Mouse (Mus musculus): ENCODE results near the gene Rplp0. TPM values are rescaled to one million over a fixed set of nuclear protein-coding genes. Genes with fewer than 3 reads are reported as not detected.

The Rplp0 gene
- total RNA-seq (2014; rRNA removed) (709 and 835 TPM in 2 replicates), polyA plus RNA-seq (2012; rRNA removed) (607 and 623 TPM in 2 replicates)

- peaks cover 6% of the 10 kb centered on the region; the same call in 1 of the 2 replicates for H3K4me1 ChIP-seq (ENCODE audit: control insufficient read depth, insufficient read depth, low read length)
- peaks cover 7% of the 10 kb centered on the region; the same call in 1 of the 2 replicates for H3K79me2 ChIP-seq (ENCODE audit: control insufficient read depth, insufficient read depth, low read length)
- DNase-seq (ENCODE audit: extremely low read depth, low read depth, low spot score): peak; percentile 98
- H3K27me3 ChIP-seq (ENCODE audit: control insufficient read depth, insufficient read depth, low read length): no peaks in the 10 kb centered on the region
- H3K9ac ChIP-seq (ENCODE audit: low read depth, low read length): peak within 1 kb of the TSS; percentile 91
- WGBS: under 1% methylated on average over 78 of the region's 78 CpGs
- TF ChIP-seq CTCF (IDR thresholded peaks at IDR 0.05; ENCODE audit: low read depth, low read length) (peak; percentile 98), POLR2A (IDR thresholded peaks at IDR 0.05; ENCODE audit: extremely low read depth, insufficient read depth, low read length) (peak; percentile 98)
- peaks cover 25% of the 10 kb centered on the region for H3K36me3 ChIP-seq (ENCODE audit: control insufficient read depth, insufficient read depth, low read length)
- H3K4me3 ChIP-seq (ENCODE audit: insufficient read depth, low read depth, low read length): peak within 1 kb of the TSS; percentile 78
- peak within 1 kb of the TSS; percentile 78 for H3K27ac ChIP-seq (replicated peaks; ENCODE audit: insufficient read depth, low read depth, low read length)
Measured at GRCm38 (mm10) chr5:115559237-115560101, at the start of gene Rplp0. TSS of gene Rplp0 (plus strand) at chr5:115559467.

GRCm38 (mm10) chr5:115509790-115510689 lies 49.2 kb upstream of the Rplp0 start:
- Histone ChIP-seq H3K4me1 (ENCODE audit: control insufficient read depth, insufficient read depth, low read length) (peaks cover 52% of the 10 kb centered on the region), H3K9ac (ENCODE audit: low read depth, low read length) (peak overlapping the region; percentile 61), H3K79me2 (ENCODE audit: control insufficient read depth, insufficient read depth, low read length) (peaks cover 50% of the 10 kb centered on the region), H3K27ac (replicated peaks; ENCODE audit: insufficient read depth, low read depth, low read length) (peak overlapping the region; percentile 67), H3K27me3 (ENCODE audit: control insufficient read depth, insufficient read depth, low read length) (no peaks in the 10 kb centered on the region), H3K36me3 (ENCODE audit: control insufficient read depth, insufficient read depth, low read length) (no peaks in the 10 kb centered on the region), H3K4me3 (ENCODE audit: insufficient read depth, low read depth, low read length) (no peak overlapping the region)
- WGBS: 59% methylated on average over 15 of the region's 15 CpGs
- no peak for TF ChIP-seq CTCF (IDR thresholded peaks at IDR 0.05; ENCODE audit: low read depth, low read length)
- TF ChIP-seq POLR2A (IDR thresholded peaks at IDR 0.05; ENCODE audit: extremely low read depth, insufficient read depth, low read length): no peak
- no peak for DNase-seq (ENCODE audit: extremely low read depth, low read depth, low spot score)

- DNase-seq (ENCODE audit: extremely low read depth, low read depth, low spot score): no peak
- no peaks in the 10 kb centered on the region for H3K27me3 ChIP-seq (ENCODE audit: control insufficient read depth, insufficient read depth, low read length)
- WGBS: 69% methylated on average over 7 of the region's 7 CpGs
- H3K27ac ChIP-seq (replicated peaks; ENCODE audit: insufficient read depth, low read depth, low read length): no peak overlapping the region
- no peak overlapping the region for H3K4me3 ChIP-seq (ENCODE audit: insufficient read depth, low read depth, low read length)
- TF ChIP-seq POLR2A (IDR thresholded peaks at IDR 0.05; ENCODE audit: extremely low read depth, insufficient read depth, low read length): no peak
- TF ChIP-seq CTCF (IDR thresholded peaks at IDR 0.05; ENCODE audit: low read depth, low read length): no peak
- H3K79me2 ChIP-seq (ENCODE audit: control insufficient read depth, insufficient read depth, low read length): peaks cover 50% of the 10 kb centered on the region
- H3K4me1 ChIP-seq (ENCODE audit: control insufficient read depth, insufficient read depth, low read length): peaks cover 51% of the 10 kb centered on the region
- no peak overlapping the region for H3K9ac ChIP-seq (ENCODE audit: low read depth, low read length)
- no peaks in the 10 kb centered on the region for H3K36me3 ChIP-seq (ENCODE audit: control insufficient read depth, insufficient read depth, low read length)
Measured at GRCm38 (mm10) chr5:115512375-115512774, 46.9 kb upstream of the Rplp0 start.

- TF ChIP-seq CTCF (IDR thresholded peaks at IDR 0.05; ENCODE audit: low read depth, low read length): no peak
- TF ChIP-seq POLR2A (IDR thresholded peaks at IDR 0.05; ENCODE audit: extremely low read depth, insufficient read depth, low read length): no peak
- no peaks in the 10 kb centered on the region for H3K36me3 ChIP-seq (ENCODE audit: control insufficient read depth, insufficient read depth, low read length)
- peaks cover 43% of the 10 kb centered on the region for H3K79me2 ChIP-seq (ENCODE audit: control insufficient read depth, insufficient read depth, low read length)
- H3K4me3 ChIP-seq (ENCODE audit: insufficient read depth, low read depth, low read length): no peak overlapping the region
- no peaks in the 10 kb centered on the region for H3K27me3 ChIP-seq (ENCODE audit: control insufficient read depth, insufficient read depth, low read length)
- H3K9ac ChIP-seq (ENCODE audit: low read depth, low read length): no peak overlapping the region
- H3K4me1 ChIP-seq (ENCODE audit: control insufficient read depth, insufficient read depth, low read length): peaks cover 50% of the 10 kb centered on the region
- DNase-seq (ENCODE audit: extremely low read depth, low read depth, low spot score): peak; percentile 70
- WGBS: 42% methylated on average over 14 of the region's 14 CpGs
- peak overlapping the region; percentile 92 for H3K27ac ChIP-seq (replicated peaks; ENCODE audit: insufficient read depth, low read depth, low read length)
Measured at GRCm38 (mm10) chr5:115513246-115513645, 46.0 kb upstream of the Rplp0 start.

- Histone ChIP-seq H3K9ac (ENCODE audit: low read depth, low read length) (peak overlapping the region; percentile 22), H3K79me2 (ENCODE audit: control insufficient read depth, insufficient read depth, low read length) (peaks cover 38% of the 10 kb centered on the region), H3K27ac (replicated peaks; ENCODE audit: insufficient read depth, low read depth, low read length) (peak overlapping the region; percentile 92), H3K4me1 (ENCODE audit: control insufficient read depth, insufficient read depth, low read length) (peaks cover 46% of the 10 kb centered on the region), H3K4me3 (ENCODE audit: insufficient read depth, low read depth, low read length) (no peak overlapping the region), H3K27me3 (ENCODE audit: control insufficient read depth, insufficient read depth, low read length) (no peaks in the 10 kb centered on the region), H3K36me3 (ENCODE audit: control insufficient read depth, insufficient read depth, low read length) (no peaks in the 10 kb centered on the region)
- 57% methylated on average over 16 of the region's 16 CpGs for WGBS
- DNase-seq (ENCODE audit: extremely low read depth, low read depth, low spot score): peak; percentile 42
- TF ChIP-seq CTCF (IDR thresholded peaks at IDR 0.05; ENCODE audit: low read depth, low read length): no peak
Measured at GRCm38 (mm10) chr5:115513721-115514120, 45.5 kb upstream of the Rplp0 start.

Measured in liver, adult 2 months (tissue).